25 mouse cellular contexts compared by ENCODE assay signal in genomic region chr6:54098339-54098738, GRCm38 (mm10). TPM values are rescaled to one million over a fixed set of nuclear protein-coding genes. Genes with fewer than 3 reads are reported as not detected.
DNase-seq lines count a peak whose midpoint lies in the region; TF ChIP-seq lines count a peak whose summit lies in the region.
"Had no signal": no experiment of that assay in that cellular context is flagged by ENCODE, and none has a peak within 500 bp of the region (broad histone marks: within the 10 kb centered on the region; RNA-seq: fewer than 3 reads in every experiment).

No protein-coding gene starts in this region.

- H3K27me3 ChIP-seq in E14TG2a.4 (ENCODE audit: insufficient read depth, low read length): no peaks in the 10 kb centered on the region
- H3K27me3 ChIP-seq: forebrain, embryonic 13.5 days; heart, embryonic 12.5 days; heart, embryonic 15.5 days; intestine, embryonic 15.5 days; Patski had no signal

- peaks cover 64% of the 10 kb centered on the region for H3K4me1 ChIP-seq in E14TG2a.4 (replicated peaks; ENCODE audit: low read depth, low read length)

- no peak for TF ChIP-seq CTCF in E14TG2a.4 (conservative IDR thresholded peaks at IDR 0.05; ENCODE audit: low read length)

- peaks cover 35% of the 10 kb centered on the region for H3K36me3 ChIP-seq in E14TG2a.4 (ENCODE audit: insufficient read depth, low read length)
- H3K36me3 ChIP-seq: forebrain, embryonic 10.5 days; G1E; heart, embryonic 12.5 days; heart, embryonic 15.5 days; hindbrain, embryonic 10.5 days; hindbrain, embryonic 13.5 days; intestine, embryonic 15.5 days had no signal

- H3K4me3 ChIP-seq in E14TG2a.4 (replicated peaks; ENCODE audit: low read length): peak overlapping the region; percentile 81
- H3K4me3 ChIP-seq: forebrain, embryonic 10.5 days; forebrain, embryonic 13.5 days; heart, embryonic 12.5 days; heart, embryonic 15.5 days; hindbrain, embryonic 10.5 days; hindbrain, embryonic 13.5 days; intestine, embryonic 15.5 days had no signal

- no peaks in the 10 kb centered on the region for H3K9me3 ChIP-seq in E14TG2a.4 (ENCODE audit: low read length)
- H3K9me3 ChIP-seq: forebrain, embryonic 10.5 days; forebrain, embryonic 13.5 days; heart, embryonic 12.5 days; heart, embryonic 15.5 days; hindbrain, embryonic 10.5 days; hindbrain, embryonic 13.5 days; intestine, embryonic 15.5 days had no signal

- DNase-seq in ES-CJ7 (ENCODE audit: low read depth, low spot score) (peak; percentile 78), WW6 (ENCODE audit: low read depth, low spot score) (peak; percentile 26)
- DNase-seq in testis, postnatal 14 days (ENCODE audit: low spot score): no peak
- DNase-seq in c-Kit-positive CD71-positive TER-119-positive erythroid progenitor cells, embryonic 14.5 days (ENCODE audit: low spot score): no peak
- no peak for DNase-seq in gastrocnemius, postnatal 10 days
- DNase-seq: adrenal gland, postnatal 10 days; adrenal gland, postnatal 36 days; cerebellum, adult 11 months; cerebellum, adult 9-10 months; cerebellum, postnatal 14 days; gastrocnemius, postnatal 14 days; heart, adult 11 months; heart, postnatal 10 days; heart, postnatal 36 days; kidney, adult 11 months had no signal

RNA-seq across cellular contexts. Expression of gene Chn2, which starts 59.0 kb away (rescaled TPM):
- 1 to 10 TPM; 7.1 to 7.8 TPM for total RNA-seq in gastrocnemius, postnatal 10 days (2021)

Comparison
In these comparisons a context has a peak if more than half of its experiments do, and no peak if none do; other contexts are left out.
1. DNase-seq: peak in ES-CJ7 (single experiment) and WW6 (single experiment); none in testis, postnatal 14 days (single experiment), c-Kit-positive CD71-positive TER-119-positive erythroid progenitor cells, embryonic 14.5 days (single experiment) and gastrocnemius, postnatal 10 days (single experiment).